Mouse (Mus musculus) MEL (cell line): ENCODE measurements at regions not wholly inside any gene's neighbourhood (a gene's known extent, or its start where the extent isn't known, plus 50 kb on each side); places are given as distances from the start of the nearest gene placed in this dataset.

Experiments
- DNase-seq: peaks from one replicate; pipeline ENCODE4 v3.0.0; 2011; ENCODE audit warnings: low read depth, low spot score
- H3K27ac ChIP-seq: 2 replicates; pipeline ENCODE4 v1.5.1; 2012; ENCODE audit warnings: low read depth, mild to moderate bottlenecking, control low read depth, low read length, moderate library complexity; ENCODE audit not compliant: control insufficient read depth
- H3K27me3 ChIP-seq, 2 experiments: fragments of 150-350 bp in 1 of 2; sonication (generic) in 1 of 2; 2 replicates each; pipeline ENCODE4 v1.6.1; 2012; ENCODE audit warnings: low read length in 2 of 2, mild to moderate bottlenecking in 2 of 2, improper control_type of control experiment in 1 of 2, moderate library complexity in 1 of 2; ENCODE audit not compliant: insufficient read depth in 2 of 2, control insufficient read depth in 1 of 2
- H3K36me3 ChIP-seq, 2 experiments: 2 replicates each; pipeline ENCODE4 v1.6.1; 2012 to 2014; ENCODE audit warnings: low read length in 2 of 2, improper control_type of control experiment in 1 of 2, inconsistent platforms in 1 of 2, mild to moderate bottlenecking in 1 of 2; ENCODE audit not compliant: insufficient read depth in 2 of 2, control insufficient read depth in 1 of 2
- H3K4me1 ChIP-seq, 2 experiments: fragments of 150-350 bp in 1 of 2; sonication (generic) in 1 of 2; 2 replicates each; pipeline ENCODE4 v1.6.1; 2012; ENCODE audit warnings: low read length in 2 of 2, improper control_type of control experiment in 1 of 2, mild to moderate bottlenecking in 1 of 2; ENCODE audit not compliant: insufficient read depth in 2 of 2, control insufficient read depth in 1 of 2
- H3K4me3 ChIP-seq, 2 experiments: fragments of 150-350 bp in 1 of 2; sonication (generic) in 1 of 2; 2 replicates each; pipeline ENCODE4 v1.5.1; 2012; ENCODE audit warnings: low read depth in 2 of 2, low read length in 2 of 2, mild to moderate bottlenecking in 2 of 2, moderate library complexity in 2 of 2, control low read depth in 1 of 2, improper control_type of control experiment in 1 of 2; ENCODE audit not compliant: control insufficient read depth in 1 of 2, insufficient read depth in 1 of 2
- H3K79me2 ChIP-seq: 2 replicates; pipeline ENCODE4 v1.6.1; 2012; ENCODE audit warnings: mild to moderate bottlenecking, low read length, moderate library complexity; ENCODE audit not compliant: control insufficient read depth, poor library complexity, insufficient read depth
- H3K9ac ChIP-seq: 2 replicates; pipeline ENCODE4 v1.6.1; 2012; ENCODE audit warnings: low read depth, mild to moderate bottlenecking, control low read depth, low read length, moderate library complexity; ENCODE audit not compliant: control insufficient read depth, poor library complexity, severe bottlenecking
- H3K9me3 ChIP-seq: fragments of 150-350 bp; sonication (generic); replicated peaks from 2 replicates; pipeline ENCODE4 v1.6.1; 2012; ENCODE audit warnings: mild to moderate bottlenecking, low read length, improper control_type of control experiment, moderate library complexity; ENCODE audit not compliant: insufficient read depth
- BHLHE40 ChIP-seq: IDR thresholded peaks from 2 replicates; pipeline ENCODE4 v1.6.1; 2012; ENCODE audit warnings: low read depth, mild to moderate bottlenecking, inconsistent platforms, low read length, improper control_type of control experiment, borderline replicate concordance
- CHD1 ChIP-seq: IDR thresholded peaks from 2 replicates; pipeline ENCODE4 v1.6.1; 2012; ENCODE audit warnings: low read depth, mild to moderate bottlenecking, inconsistent platforms, low read length, improper control_type of control experiment
- CHD2 ChIP-seq: IDR thresholded peaks from 2 replicates; pipeline ENCODE4 v1.6.1; 2011; ENCODE audit warnings: low read length, improper control_type of control experiment
- CTCF ChIP-seq, 3 experiments: IDR thresholded peaks in 2 of 3; conservative IDR thresholded peaks in 1 of 3; 2 replicates each; pipeline ENCODE4 v1.5.1; 2011 to 2012; ENCODE audit warnings: low read length in 3 of 3, low read depth in 2 of 3, mild to moderate bottlenecking in 2 of 3, improper control_type of control experiment in 1 of 3, inconsistent platforms in 1 of 3, mixed read lengths in 1 of 3, moderate library complexity in 1 of 3; ENCODE audit not compliant: control insufficient read depth in 1 of 3, insufficient read depth in 1 of 3, poor library complexity in 1 of 3, severe bottlenecking in 1 of 3
- E2F4 ChIP-seq: IDR thresholded peaks from 2 replicates; pipeline ENCODE4 v1.6.1; 2011; ENCODE audit warnings: low read depth, low read length, improper control_type of control experiment, borderline replicate concordance
- EP300 ChIP-seq, 2 experiments: IDR thresholded peaks; 2 replicates each; pipeline ENCODE4 v1.6.1; 2011; ENCODE audit warnings: improper control_type of control experiment in 2 of 2, low read length in 2 of 2, low read depth in 1 of 2, mild to moderate bottlenecking in 1 of 2
- ETS1 ChIP-seq: IDR thresholded peaks from 2 replicates; pipeline ENCODE4 v1.6.1; 2012; ENCODE audit warnings: low read depth, mild to moderate bottlenecking, inconsistent platforms, low read length, improper control_type of control experiment, moderate library complexity
- GABPA ChIP-seq: IDR thresholded peaks from 2 replicates; pipeline ENCODE4 v1.6.1; 2012; ENCODE audit warnings: low read depth, mild to moderate bottlenecking, inconsistent platforms, low read length, improper control_type of control experiment, moderate library complexity
- JUND ChIP-seq: IDR thresholded peaks from 2 replicates; pipeline ENCODE4 v1.6.1; 2011; ENCODE audit warnings: low read depth, mild to moderate bottlenecking, improper control_type of control experiment, low read length
- MAX ChIP-seq: IDR thresholded peaks from 2 replicates; pipeline ENCODE4 v1.6.1; 2011; ENCODE audit warnings: low read length, improper control_type of control experiment
- MXI1 ChIP-seq: IDR thresholded peaks from 2 replicates; pipeline ENCODE4 v1.6.1; 2011; ENCODE audit warnings: mild to moderate bottlenecking, low read depth, low read length, improper control_type of control experiment
- MYB ChIP-seq: IDR thresholded peaks from 2 replicates; pipeline ENCODE4 v1.6.1; 2011; ENCODE audit warnings: mild to moderate bottlenecking, low read depth, low read length, improper control_type of control experiment
- NELFE ChIP-seq: IDR thresholded peaks from 2 replicates; pipeline ENCODE4 v1.6.1; 2011; ENCODE audit warnings: low read depth, low read length, improper control_type of control experiment
- NRF1 ChIP-seq: IDR thresholded peaks from 2 replicates; pipeline ENCODE4 v1.6.1; 2014; ENCODE audit warnings: low read depth, mild to moderate bottlenecking, inconsistent platforms, low read length, improper control_type of control experiment, moderate library complexity; ENCODE audit not compliant: poor library complexity, insufficient read depth, severe bottlenecking
- POLR2A ChIP-seq, 2 experiments: IDR thresholded peaks; 2 replicates each; pipeline ENCODE4 v1.6.1; 2011 to 2012; ENCODE audit warnings: low read length in 2 of 2, mild to moderate bottlenecking in 2 of 2, control low read depth in 1 of 2, improper control_type of control experiment in 1 of 2, low read depth in 1 of 2, moderate library complexity in 1 of 2; ENCODE audit not compliant: control insufficient read depth in 1 of 2, insufficient read depth in 1 of 2, poor library complexity in 1 of 2
- POLR2AphosphoS2 ChIP-seq: IDR thresholded peaks from 2 replicates; pipeline ENCODE4 v1.6.1; 2011; ENCODE audit warnings: low read length, improper control_type of control experiment
- RAD21 ChIP-seq: IDR thresholded peaks from 2 replicates; pipeline ENCODE4 v1.6.1; 2011; ENCODE audit warnings: mild to moderate bottlenecking, low read depth, low read length, improper control_type of control experiment
- RCOR1 ChIP-seq: IDR thresholded peaks from 2 replicates; pipeline ENCODE4 v1.6.1; 2012; ENCODE audit warnings: low read depth, mild to moderate bottlenecking, inconsistent platforms, low read length, improper control_type of control experiment
- SMC3 ChIP-seq: IDR thresholded peaks from 2 replicates; pipeline ENCODE4 v1.6.1; 2011; ENCODE audit warnings: low read depth, low read length, improper control_type of control experiment
- TAL1 ChIP-seq: IDR thresholded peaks from 2 replicates; pipeline ENCODE4 v1.6.1; 2012; ENCODE audit warnings: mild to moderate bottlenecking, inconsistent platforms, low read length, moderate library complexity, mixed read lengths
- TBP ChIP-seq: IDR thresholded peaks from 2 replicates; pipeline ENCODE4 v1.8.0; 2011; ENCODE audit warnings: low read depth, low read length, improper control_type of control experiment
- UBTF ChIP-seq: IDR thresholded peaks from 2 replicates; pipeline ENCODE4 v1.6.1; 2012; ENCODE audit warnings: low read depth, mild to moderate bottlenecking, inconsistent platforms, low read length, improper control_type of control experiment, moderate library complexity, borderline replicate concordance; ENCODE audit not compliant: insufficient read depth
- USF2 ChIP-seq, 2 experiments: IDR thresholded peaks; 2 replicates each; pipeline ENCODE4 v1.6.1; 2011 to 2012; ENCODE audit warnings: improper control_type of control experiment in 2 of 2, low read length in 2 of 2, borderline replicate concordance in 1 of 2, inconsistent platforms in 1 of 2, low read depth in 1 of 2, mild to moderate bottlenecking in 1 of 2; ENCODE audit not compliant: insufficient read depth in 1 of 2
- ZC3H11A ChIP-seq: IDR thresholded peaks from 2 replicates; pipeline ENCODE4 v1.6.1; 2012; ENCODE audit warnings: low read depth, mild to moderate bottlenecking, inconsistent platforms, low read length, improper control_type of control experiment

DNA sequence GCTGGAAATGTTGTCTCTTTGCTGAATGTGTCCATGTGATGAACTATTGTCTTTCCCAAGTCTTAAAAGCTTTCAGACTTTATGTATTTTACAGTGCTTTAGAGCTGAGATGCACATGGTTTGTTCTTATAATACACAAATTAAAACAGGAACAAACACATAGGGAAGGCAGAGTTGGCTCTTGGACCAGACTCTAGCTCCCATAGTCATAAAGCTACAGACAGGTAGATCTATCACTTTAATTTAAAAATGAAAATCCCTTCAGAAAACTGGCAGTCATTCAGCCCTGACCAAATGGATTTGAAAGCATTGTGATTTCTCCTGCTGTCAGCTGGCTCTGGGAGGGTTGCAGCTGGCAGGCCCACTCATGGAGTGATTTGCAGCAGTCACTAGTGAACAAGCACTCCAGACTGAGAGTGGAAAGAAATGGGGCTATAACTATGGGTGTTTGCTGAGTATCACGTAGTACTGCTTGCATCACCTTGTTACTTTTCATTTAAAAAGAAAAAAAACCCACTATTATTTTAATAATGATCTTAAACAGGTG, 161.8 kb downstream of the Pik3r1 start:
- no peak overlapping the region for H3K9ac ChIP-seq
- H3K27ac ChIP-seq, result no peak overlapping the region
- H3K36me3 ChIP-seq, result no peaks in the 10 kb centered on the region
- no peaks in the 10 kb centered on the region for H3K79me2 ChIP-seq
- no peak for DNase-seq
- H3K27me3 ChIP-seq, result no peaks in the 10 kb centered on the region
- H3K9me3 ChIP-seq, result no peaks in the 10 kb centered on the region
- H3K4me3 ChIP-seq, result no peak overlapping the region
- H3K4me1 ChIP-seq, result no peaks in the 10 kb centered on the region
- no peak for TF ChIP-seq USF2 (IDR thresholded peaks at IDR 0.05; ENCODE audit: borderline replicate concordance in 1 of 2, insufficient read depth in 1 of 2, low read depth in 1 of 2, low read length in 2 of 2)
- TF ChIP-seq NELFE, result no peak
- TF ChIP-seq RCOR1, result no peak
- TF ChIP-seq CHD1, result no peak
- TF ChIP-seq EP300 (IDR thresholded peaks at IDR 0.05; ENCODE audit: low read depth in 1 of 2, low read length in 2 of 2), result no peak
- TF ChIP-seq ZC3H11A, result no peak
- TF ChIP-seq E2F4, result no peak
- no peak for TF ChIP-seq CHD2
- no peak for TF ChIP-seq MXI1
- no peak for TF ChIP-seq TAL1

DNA sequence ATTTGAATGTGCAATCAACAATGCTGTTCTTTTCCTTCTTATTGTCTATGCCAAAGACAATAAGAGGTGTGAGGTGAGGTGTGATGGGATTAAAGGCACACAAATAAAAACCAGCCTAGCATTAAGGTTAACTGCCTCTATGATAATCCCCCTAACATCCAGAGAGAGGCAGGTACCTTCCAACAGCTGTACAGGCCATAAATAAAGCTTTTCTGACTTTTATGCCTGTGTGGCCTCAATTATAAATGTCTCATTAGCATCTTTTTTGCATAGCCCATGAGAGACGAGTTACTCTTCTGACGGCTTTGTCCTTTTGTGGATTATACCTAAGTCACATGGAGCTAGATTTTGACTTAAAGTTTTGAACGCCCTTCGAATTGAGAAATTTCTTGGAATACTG, 162.3 kb downstream of the Pik3r1 start:
- H3K79me2 ChIP-seq, result no peaks in the 10 kb centered on the region
- no peaks in the 10 kb centered on the region for H3K36me3 ChIP-seq
- H3K27me3 ChIP-seq, result no peaks in the 10 kb centered on the region
- no peaks in the 10 kb centered on the region for H3K9me3 ChIP-seq
- no peak overlapping the region for H3K4me3 ChIP-seq
- no peak overlapping the region for H3K27ac ChIP-seq
- TF ChIP-seq JUND (no peak), UBTF (no peak), E2F4 (no peak), CTCF (IDR thresholded peaks at IDR 0.05 in 2 of 3, conservative IDR thresholded peaks at IDR 0.05 in 1 of 3; ENCODE audit: control insufficient read depth in 1 of 3, insufficient read depth in 1 of 3, low read depth in 2 of 3, low read length in 3 of 3, poor library complexity in 1 of 3, severe bottlenecking in 1 of 3) (no peak), MAX (no peak), NRF1 (no peak), NELFE (no peak), POLR2AphosphoS2 (no peak), POLR2A (IDR thresholded peaks at IDR 0.05; ENCODE audit: control insufficient read depth in 1 of 2, insufficient read depth in 1 of 2, low read depth in 1 of 2, low read length in 2 of 2, poor library complexity in 1 of 2) (no peak), GABPA (no peak), SMC3 (no peak), CHD2 (no peak), BHLHE40 (no peak), RAD21 (no peak), TBP (no peak), ETS1 (no peak), MXI1 (no peak), ZC3H11A (no peak), MYB (no peak)
- no peaks in the 10 kb centered on the region for H3K4me1 ChIP-seq
- no peak overlapping the region for H3K9ac ChIP-seq
- no peak for DNase-seq
